Mouse (Mus musculus): Measurements from ENCODE around the gene Zfp319.

- no peak for TF ChIP-seq CTCF (IDR thresholded peaks at IDR 0.05; ENCODE audit: low read depth)
- no peak for TF ChIP-seq EP300 (IDR thresholded peaks at IDR 0.05; ENCODE audit: low read depth)
These were observed 3.8 kb downstream of the Zfp319 start for GRCm38 (mm10) chr8:95327866-95328465.
